Mouse (Mus musculus): Measurements from ENCODE around the gene B3gnt2. TPM values are rescaled to one million over a fixed set of nuclear protein-coding genes. Genes with fewer than 3 reads are reported as not detected.

Gene B3gnt2
- polyA plus RNA-seq, 1 experiment from 2014 or later: 3.4 TPM

GRCm38 (mm10) chr11:22853477-22854157 lies 7.1 kb downstream of the B3gnt2 start:
- Histone ChIP-seq H3K27ac (replicated peaks) (no peak overlapping the region), H3K9me3 (no peaks in the 10 kb centered on the region), H3K27me3 (replicated peaks; ENCODE audit: low read depth, poor library complexity, severe bottlenecking) (peaks cover 33% of the 10 kb centered on the region), H3K36me3 (replicated peaks) (no peaks in the 10 kb centered on the region), H3K4me1 (peaks cover 15% of the 10 kb centered on the region), H3K4me3 (no peak overlapping the region)
- no peak for DNase-seq (ENCODE audit: low spot score)
- WGBS: 62% methylated on average over 2 of the region's 2 CpGs

DNA sequence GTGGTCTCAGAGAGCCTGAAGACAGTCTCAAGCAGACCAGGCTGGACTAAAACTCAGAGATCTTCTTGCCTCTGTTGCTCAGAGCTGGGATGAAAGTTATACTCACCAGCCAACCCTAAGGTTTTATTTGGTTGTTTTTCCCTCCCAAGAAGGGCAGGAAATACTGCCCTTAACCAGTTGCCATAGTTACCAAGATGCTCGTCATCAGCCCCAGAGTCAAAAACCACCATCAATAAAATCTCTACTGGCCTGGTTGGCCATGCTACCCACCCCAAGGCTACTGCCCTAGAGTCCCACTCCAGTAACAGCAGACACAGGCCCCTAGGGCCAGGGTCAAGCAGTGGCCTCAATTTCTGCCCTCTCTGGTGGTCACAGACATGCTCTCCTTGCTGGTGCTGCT lies 8.3 kb downstream of the B3gnt2 start:
- no peak for DNase-seq (ENCODE audit: low spot score)
- no peaks in the 10 kb centered on the region for H3K9me3 ChIP-seq
- H3K4me3 ChIP-seq: no peak overlapping the region
- 62% methylated on average over 1 of the region's 1 CpGs for WGBS
- H3K27ac ChIP-seq (replicated peaks): no peak overlapping the region
- peaks cover 14% of the 10 kb centered on the region; the same call in 1 of the 2 replicates for H3K4me1 ChIP-seq
- H3K27me3 ChIP-seq (replicated peaks; ENCODE audit: low read depth, poor library complexity, severe bottlenecking): peaks cover 22% of the 10 kb centered on the region
- no peaks in the 10 kb centered on the region for H3K36me3 ChIP-seq (replicated peaks)

DNA sequence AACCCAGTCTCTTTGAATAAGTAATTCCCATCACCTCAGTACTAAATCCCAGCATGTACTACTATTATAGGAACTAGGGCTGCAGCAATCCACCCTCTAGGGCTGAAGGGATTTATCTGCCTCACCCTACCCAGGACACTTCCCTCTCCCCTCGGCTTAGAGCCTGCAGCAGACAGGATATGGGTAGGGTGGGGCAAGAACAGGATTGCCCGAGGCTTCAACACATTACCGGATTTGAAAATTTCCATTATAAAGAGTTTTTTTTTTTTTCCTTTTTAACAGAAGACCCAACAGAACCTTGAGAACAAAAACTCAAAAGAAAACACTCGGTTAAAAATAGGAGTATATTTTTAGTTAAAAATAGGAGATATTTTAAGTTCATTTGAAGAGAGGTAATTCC lies 9.3 kb downstream of the B3gnt2 start:
- Histone ChIP-seq H3K27me3 (replicated peaks; ENCODE audit: low read depth, poor library complexity, severe bottlenecking) (peaks cover 11% of the 10 kb centered on the region), H3K36me3 (replicated peaks) (no peaks in the 10 kb centered on the region), H3K27ac (replicated peaks) (no peak overlapping the region), H3K9me3 (no peaks in the 10 kb centered on the region), H3K4me1 (peaks cover 22% of the 10 kb centered on the region), H3K4me3 (no peak overlapping the region)
- DNase-seq (ENCODE audit: low spot score): no peak
- 45% methylated on average over 4 of the region's 4 CpGs for WGBS

GRCm38 (mm10) chr11:22850077-22850476 lies 10.7 kb downstream of the B3gnt2 start:
- H3K4me1 ChIP-seq: peaks cover 29% of the 10 kb centered on the region
- H3K27me3 ChIP-seq (replicated peaks; ENCODE audit: low read depth, poor library complexity, severe bottlenecking): no peaks in the 10 kb centered on the region
- H3K36me3 ChIP-seq (replicated peaks): no peaks in the 10 kb centered on the region
- no peak for DNase-seq (ENCODE audit: low spot score)
- no peak overlapping the region for H3K27ac ChIP-seq (replicated peaks)
- H3K9me3 ChIP-seq: no peaks in the 10 kb centered on the region
- 81% methylated on average over 4 of the region's 4 CpGs for WGBS
- H3K4me3 ChIP-seq: no peak overlapping the region

GRCm38 (mm10) chr11:22848649-22849195 lies 12.0 kb downstream of the B3gnt2 start:
- Histone ChIP-seq H3K9me3 (no peaks in the 10 kb centered on the region), H3K27ac (replicated peaks) (no peak overlapping the region), H3K4me3 (no peak overlapping the region), H3K36me3 (replicated peaks) (no peaks in the 10 kb centered on the region), H3K4me1 (peaks cover 29% of the 10 kb centered on the region), H3K27me3 (replicated peaks; ENCODE audit: low read depth, poor library complexity, severe bottlenecking) (no peaks in the 10 kb centered on the region)
- WGBS: 88% methylated on average over 5 of the region's 5 CpGs
- DNase-seq (ENCODE audit: low spot score): no peak

DNA sequence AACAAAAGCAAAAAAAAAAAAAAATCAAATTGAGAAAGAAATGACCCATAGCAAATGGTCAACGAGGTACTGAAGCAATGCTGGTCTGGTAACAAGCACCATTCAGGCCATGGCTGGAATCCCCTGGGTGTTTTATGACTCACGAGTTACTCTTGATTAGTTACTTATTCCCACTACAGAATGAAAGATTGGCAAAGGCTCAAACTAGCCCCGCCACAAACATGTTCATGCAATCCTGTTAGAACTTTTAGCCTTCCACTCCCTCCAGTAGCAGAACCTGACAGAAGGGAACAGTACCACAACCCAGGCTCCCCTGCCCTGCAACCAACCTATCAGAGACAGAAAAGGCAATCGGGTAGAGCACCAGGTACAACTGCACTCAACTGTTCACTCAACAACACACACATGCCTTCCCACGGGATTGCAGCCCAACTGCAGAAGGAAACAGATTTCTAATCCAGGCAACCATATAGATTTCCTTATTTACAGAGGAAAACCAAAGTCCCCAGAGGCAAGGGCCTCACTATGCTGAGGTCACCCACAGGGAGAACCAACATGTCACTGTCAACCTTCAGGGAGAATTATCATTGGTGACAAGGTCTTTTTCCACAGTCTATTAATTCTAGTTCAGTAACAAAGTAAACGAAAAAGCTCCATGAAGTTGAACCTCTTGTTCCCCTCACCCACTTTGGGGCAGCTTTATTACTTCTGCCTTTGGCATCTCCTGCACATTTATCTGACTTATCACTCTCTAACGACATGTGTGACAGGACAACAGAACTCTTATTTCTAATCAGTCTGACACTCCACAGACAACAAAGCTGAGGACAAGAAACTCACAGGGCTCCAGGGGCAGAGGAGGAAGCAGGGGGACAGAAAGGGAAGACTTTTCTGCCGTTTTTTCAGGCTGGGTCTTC lies 12.8 kb downstream of the B3gnt2 start:
- Histone ChIP-seq H3K27me3 (replicated peaks; ENCODE audit: low read depth, poor library complexity, severe bottlenecking) (no peaks in the 10 kb centered on the region), H3K9me3 (no peaks in the 10 kb centered on the region), H3K36me3 (replicated peaks) (no peaks in the 10 kb centered on the region), H3K27ac (replicated peaks) (no peak overlapping the region), H3K4me3 (no peak overlapping the region), H3K4me1 (peaks cover 28% of the 10 kb centered on the region)
- 64% methylated on average over 8 of the region's 8 CpGs for WGBS
- no peak for DNase-seq (ENCODE audit: low spot score)

GRCm38 (mm10) chr11:22846960-22847731 lies 13.6 kb downstream of the B3gnt2 start:
- H3K4me1 ChIP-seq: peaks cover 23% of the 10 kb centered on the region
- H3K36me3 ChIP-seq (replicated peaks): no peaks in the 10 kb centered on the region
- 70% methylated on average over 8 of the region's 8 CpGs for WGBS
- DNase-seq (ENCODE audit: low spot score): no peak
- H3K9me3 ChIP-seq: no peaks in the 10 kb centered on the region
- no peak overlapping the region for H3K4me3 ChIP-seq
- H3K27me3 ChIP-seq (replicated peaks; ENCODE audit: low read depth, poor library complexity, severe bottlenecking): no peaks in the 10 kb centered on the region
- H3K27ac ChIP-seq (replicated peaks): no peak overlapping the region

DNA sequence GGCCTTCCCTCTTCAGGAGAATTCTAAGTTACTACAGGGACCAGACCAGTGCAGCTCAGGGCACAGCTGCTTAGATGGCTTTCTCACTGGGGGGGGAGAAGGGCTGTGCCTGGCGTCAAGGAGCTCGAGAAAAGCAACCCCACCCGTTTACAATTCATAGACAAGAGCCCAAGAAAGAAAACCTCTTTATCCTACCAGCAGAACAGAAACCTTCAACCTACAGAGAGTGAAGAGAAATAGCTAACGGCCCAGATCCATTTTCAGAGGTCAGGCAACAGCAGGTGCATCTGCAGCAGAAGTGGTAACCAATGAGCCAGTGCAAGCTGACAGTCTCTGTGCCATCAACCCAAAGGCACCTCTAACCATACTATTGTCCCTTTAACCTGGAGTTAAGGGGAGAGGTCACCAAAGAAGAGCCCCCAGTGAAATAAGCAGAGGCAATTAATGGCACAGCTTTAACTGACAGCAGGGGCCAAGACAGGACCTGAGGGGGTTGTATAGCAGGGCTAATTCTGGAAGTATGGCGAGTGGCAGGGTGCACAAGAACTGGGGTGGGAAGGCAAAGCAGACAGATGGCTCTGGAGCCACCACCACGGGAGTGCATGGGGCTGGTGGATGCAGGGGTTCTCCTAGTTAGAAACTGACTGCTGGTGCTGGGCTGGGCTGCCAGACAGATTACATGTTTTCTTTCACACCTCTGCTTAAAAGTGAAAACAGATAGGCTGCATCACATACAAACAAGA lies 14.5 kb downstream of the B3gnt2 start:
- no peaks in the 10 kb centered on the region for H3K27me3 ChIP-seq (replicated peaks; ENCODE audit: low read depth, poor library complexity, severe bottlenecking)
- DNase-seq (ENCODE audit: low spot score): no peak
- no peak overlapping the region for H3K4me3 ChIP-seq
- no peak overlapping the region for H3K27ac ChIP-seq (replicated peaks)
- WGBS: 58% methylated on average over 6 of the region's 6 CpGs
- H3K36me3 ChIP-seq (replicated peaks): no peaks in the 10 kb centered on the region
- H3K9me3 ChIP-seq: no peaks in the 10 kb centered on the region
- H3K4me1 ChIP-seq: peaks cover 23% of the 10 kb centered on the region

DNA sequence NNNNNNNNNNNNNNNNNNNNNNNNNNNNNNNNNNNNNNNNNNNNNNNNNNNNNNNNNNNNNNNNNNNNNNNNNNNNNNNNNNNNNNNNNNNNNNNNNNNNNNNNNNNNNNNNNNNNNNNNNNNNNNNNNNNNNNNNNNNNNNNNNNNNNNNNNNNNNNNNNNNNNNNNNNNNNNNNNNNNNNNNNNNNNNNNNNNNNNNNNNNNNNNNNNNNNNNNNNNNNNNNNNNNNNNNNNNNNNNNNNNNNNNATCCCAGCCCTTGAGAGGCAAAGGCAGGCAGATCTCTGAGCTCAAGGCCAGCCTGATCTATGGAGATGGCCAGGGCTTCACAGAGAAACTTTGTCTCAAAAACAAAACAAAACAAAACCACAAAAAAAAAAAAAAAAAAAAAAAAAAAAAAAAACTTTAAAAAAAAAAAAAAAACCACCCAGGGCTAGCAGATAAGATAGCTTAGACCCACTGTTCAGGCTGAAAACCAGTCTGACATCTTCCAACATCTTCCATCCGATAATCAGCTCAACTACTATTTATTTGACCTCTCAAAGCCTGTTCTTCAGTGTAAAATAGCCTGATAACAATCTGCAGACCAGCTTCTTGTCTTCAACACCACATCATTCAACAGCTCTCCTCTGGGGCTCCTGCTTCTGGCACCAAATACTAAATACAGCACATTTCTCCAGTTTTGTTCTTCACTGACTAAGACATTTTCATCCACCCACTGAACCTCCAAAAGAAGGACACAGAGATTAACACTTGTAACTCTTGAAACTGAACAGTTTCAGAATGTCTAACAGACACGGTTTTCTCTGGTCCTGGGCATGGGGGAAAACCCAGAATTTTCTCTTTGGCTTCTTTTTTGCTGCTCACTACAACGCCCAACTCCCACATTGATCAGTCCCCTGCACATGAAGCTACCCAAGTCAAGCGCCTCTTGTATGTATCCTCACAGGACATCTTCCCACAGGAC lies 15.7 kb downstream of the B3gnt2 start:
- Histone ChIP-seq H3K9me3 (no peaks in the 10 kb centered on the region), H3K4me1 (peaks cover 23% of the 10 kb centered on the region), H3K36me3 (replicated peaks) (no peaks in the 10 kb centered on the region), H3K27me3 (replicated peaks; ENCODE audit: low read depth, poor library complexity, severe bottlenecking) (no peaks in the 10 kb centered on the region), H3K4me3 (no peak overlapping the region), H3K27ac (replicated peaks) (no peak overlapping the region)
- 81% methylated on average over 4 of the region's 4 CpGs for WGBS
- no peak for DNase-seq (ENCODE audit: low spot score)

DNA sequence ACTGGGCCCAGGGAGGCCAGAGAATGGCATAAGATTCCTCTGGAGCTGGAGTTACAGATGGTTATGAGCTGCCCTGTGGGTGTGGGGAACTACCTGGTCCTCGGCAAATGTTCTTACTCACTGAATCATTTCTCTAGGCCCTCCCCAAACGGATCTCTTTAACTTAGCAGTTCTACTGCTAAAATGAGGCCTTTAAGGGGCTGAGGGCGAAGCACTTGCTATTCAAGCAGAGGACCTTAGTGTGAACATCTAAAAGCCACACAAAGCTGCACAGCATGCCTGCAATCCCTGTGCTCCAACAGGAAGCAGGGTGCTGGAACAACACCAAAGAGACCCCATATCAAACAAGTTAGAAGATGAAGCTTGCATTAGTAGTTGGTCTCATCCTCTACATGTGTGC lies 21.3 kb downstream of the B3gnt2 start:
- Histone ChIP-seq H3K27ac (replicated peaks) (no peak overlapping the region), H3K36me3 (replicated peaks) (no peaks in the 10 kb centered on the region), H3K27me3 (replicated peaks; ENCODE audit: low read depth, poor library complexity, severe bottlenecking) (no peaks in the 10 kb centered on the region), H3K4me1 (no peaks in the 10 kb centered on the region), H3K9me3 (no peaks in the 10 kb centered on the region), H3K4me3 (no peak overlapping the region)
- DNase-seq (ENCODE audit: low spot score): no peak
- WGBS: 76% methylated on average over 3 of the region's 3 CpGs

- 75% methylated on average over 1 of the region's 1 CpGs for WGBS
- H3K36me3 ChIP-seq (replicated peaks): no peaks in the 10 kb centered on the region
- H3K27me3 ChIP-seq (replicated peaks; ENCODE audit: low read depth, poor library complexity, severe bottlenecking): no peaks in the 10 kb centered on the region
- no peak overlapping the region for H3K4me3 ChIP-seq
- no peaks in the 10 kb centered on the region for H3K9me3 ChIP-seq
- H3K4me1 ChIP-seq: no peaks in the 10 kb centered on the region
- no peak overlapping the region for H3K27ac ChIP-seq (replicated peaks)
- DNase-seq (ENCODE audit: low spot score): no peak
Observed at GRCm38 (mm10) chr11:22838361-22838760, 22.4 kb downstream of the B3gnt2 start.
